Mouse (Mus musculus) lung, postnatal 0 days (tissue): ENCODE measurements around the gene Phlpp1.

Experiments used
- CTCF ChIP-seq: IDR thresholded peaks from 2 replicates; pipeline ENCODE4 v1.5.1; 2016; ENCODE audit warnings: antibody characterized with exemption, mild to moderate bottlenecking
- EP300 ChIP-seq: IDR thresholded peaks from 2 replicates; pipeline ENCODE4 v1.6.1; 2016; ENCODE audit warnings: antibody characterized with exemption, mild to moderate bottlenecking, control low read depth

- TF ChIP-seq CTCF (no peak), EP300 (no peak)
Measured at GRCm38 (mm10) chr1:106407963-106408440, 236.4 kb downstream of the Phlpp1 start.
